Mouse (Mus musculus) retina, postnatal 7 days (tissue): ENCODE measurements around the gene Ccm2l.

Source experiments
- DNase-seq: peaks from one replicate; pipeline ENCODE4 v3.0.0-alpha.2; 2012; ENCODE audit warnings: low read depth, low spot score

Gene Ccm2l

DNA sequence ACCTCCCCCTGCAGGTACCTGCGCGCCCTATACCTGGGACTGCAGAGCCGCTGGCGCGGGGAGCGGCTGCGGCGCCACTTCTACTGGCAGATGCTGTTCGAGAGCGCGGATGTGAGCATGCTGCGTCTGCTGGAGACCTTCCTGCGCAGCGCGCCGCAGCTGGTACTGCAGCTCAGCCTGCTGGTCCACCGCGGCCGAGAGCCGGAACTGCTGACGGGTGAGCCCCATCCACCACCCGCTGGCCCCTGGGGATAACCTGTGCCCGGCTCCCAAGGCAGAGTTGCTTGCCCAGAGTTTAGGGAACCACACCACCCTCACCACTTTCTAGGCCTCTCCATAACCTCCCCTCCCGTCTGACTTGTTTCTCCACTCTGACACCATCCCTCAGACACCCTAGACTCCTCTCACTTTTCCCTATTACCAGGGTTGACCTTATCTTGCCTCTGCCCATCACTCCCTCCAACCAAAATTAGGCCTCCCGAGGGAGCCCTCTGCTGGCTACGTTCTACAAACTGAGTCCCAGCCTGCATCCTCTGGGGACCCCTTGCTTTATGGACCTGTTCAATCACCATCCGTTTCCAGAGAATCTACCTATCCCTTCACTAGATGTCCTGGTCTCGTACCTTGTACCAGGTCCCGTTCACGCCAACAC is 12.9 kb upstream of the Ccm2l start:
- no peak for DNase-seq

DNA sequence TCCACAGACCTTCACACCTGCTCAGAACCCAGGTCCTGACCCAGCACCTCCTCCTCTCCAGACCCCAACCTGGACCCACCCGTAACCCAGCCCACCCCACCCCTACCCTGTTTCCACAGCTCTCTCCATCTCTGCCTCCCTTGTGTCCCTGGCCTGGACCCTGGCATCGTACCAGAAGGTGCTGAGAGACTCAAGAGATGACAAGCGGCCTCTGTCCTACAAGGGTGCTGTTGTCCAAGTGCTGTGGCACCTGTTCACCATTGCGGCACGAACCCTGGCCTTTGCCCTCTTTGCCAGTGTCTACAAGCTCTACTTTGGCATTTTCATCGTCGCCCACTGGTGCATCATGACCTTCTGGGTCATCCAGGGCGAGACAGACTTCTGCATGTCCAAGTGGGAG is 11.9 kb upstream of the Ccm2l start:
- DNase-seq: no peak

DNA sequence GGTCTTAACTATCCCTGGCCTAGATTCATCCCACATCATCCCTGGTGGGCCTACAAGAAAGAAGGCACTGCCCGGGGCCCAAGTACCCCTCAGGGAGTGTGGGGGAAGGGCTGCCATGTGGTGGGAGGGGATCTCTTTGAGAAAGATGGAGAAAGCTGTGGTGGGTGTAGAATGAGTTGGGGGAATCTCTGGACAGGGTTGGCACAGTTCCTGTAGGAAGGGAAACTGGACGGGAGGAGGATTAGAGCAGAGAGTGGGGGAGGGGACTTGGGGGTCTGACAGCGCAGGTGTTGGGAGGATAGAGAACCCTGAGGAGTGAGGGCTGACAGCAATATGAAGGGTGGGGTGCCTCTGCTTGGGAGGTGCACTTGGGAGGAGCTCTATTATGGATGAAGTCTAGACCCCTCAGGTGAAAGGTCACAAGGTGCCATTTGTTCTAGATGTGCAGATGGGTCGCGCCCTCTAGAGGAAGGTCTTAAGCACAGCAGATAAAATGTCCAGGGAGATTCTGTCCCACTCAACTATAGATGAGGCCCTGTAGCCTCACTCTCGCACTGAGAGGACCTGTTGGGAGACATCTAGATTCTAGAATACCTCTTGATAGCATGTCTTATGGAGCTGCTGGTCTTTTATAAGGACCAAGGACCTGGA is 10.4 kb upstream of the Ccm2l start:
- no peak for DNase-seq

DNA sequence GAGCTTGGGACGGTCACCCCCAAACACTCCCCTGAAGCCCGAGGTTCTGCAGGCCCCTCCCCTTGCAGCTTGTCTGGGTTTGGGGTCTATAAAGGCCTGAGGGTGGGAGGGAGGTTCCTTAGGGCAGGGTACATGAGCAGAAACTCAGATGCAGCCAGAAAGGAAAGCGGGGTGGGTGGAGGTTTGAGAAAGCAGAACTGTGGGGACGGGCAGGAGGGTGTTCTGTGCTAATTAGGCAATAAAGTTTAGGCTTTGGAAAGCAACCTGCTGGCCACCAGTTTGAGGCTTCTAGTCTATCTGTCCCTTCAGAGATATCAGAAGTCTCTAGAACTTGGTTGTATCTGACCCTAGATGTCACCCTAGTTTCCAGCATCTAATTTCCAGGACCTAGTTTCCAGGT is 7.4 kb upstream of the Ccm2l start:
- DNase-seq: no peak

DNA sequence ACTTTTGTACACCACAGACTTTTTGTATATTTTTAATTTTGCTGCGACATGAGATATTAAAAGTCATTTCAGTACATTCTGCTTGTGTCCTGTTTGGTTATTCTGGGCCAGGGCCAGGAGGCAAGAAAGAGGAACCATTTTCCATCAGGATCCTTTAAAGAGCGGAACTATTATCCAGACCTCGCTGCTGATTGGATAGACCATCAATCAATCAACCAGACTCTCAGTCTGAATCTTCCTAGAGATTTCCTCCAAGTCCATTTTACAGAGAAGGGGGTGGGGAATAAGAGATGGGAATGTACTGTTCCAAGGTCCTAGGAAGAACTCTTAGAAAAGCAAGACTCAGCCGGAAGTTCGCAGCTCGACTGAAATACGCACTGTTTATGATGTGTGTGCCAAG is 5.5 kb upstream of the Ccm2l start:
- no peak for DNase-seq

DNA sequence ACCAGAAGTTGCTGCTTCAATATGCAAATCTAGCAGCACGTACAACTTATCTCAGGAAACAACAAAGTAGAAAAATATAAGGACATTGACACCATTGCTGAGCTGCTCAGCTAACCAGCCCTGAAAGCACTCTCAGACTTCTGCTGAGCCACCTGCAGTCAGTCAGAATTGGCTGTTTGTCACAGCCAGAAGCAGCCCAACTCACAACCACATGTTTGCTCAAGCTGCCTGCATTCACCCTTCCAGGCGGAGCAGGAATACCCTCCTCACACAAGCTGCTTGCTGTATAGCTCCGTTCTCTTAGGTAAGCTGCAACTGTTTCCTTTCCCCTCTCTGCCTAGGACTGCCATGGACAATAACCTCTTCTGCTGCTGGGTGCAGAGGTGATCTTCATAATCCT is 2.4 kb upstream of the Ccm2l start:
- DNase-seq: no peak

DNA sequence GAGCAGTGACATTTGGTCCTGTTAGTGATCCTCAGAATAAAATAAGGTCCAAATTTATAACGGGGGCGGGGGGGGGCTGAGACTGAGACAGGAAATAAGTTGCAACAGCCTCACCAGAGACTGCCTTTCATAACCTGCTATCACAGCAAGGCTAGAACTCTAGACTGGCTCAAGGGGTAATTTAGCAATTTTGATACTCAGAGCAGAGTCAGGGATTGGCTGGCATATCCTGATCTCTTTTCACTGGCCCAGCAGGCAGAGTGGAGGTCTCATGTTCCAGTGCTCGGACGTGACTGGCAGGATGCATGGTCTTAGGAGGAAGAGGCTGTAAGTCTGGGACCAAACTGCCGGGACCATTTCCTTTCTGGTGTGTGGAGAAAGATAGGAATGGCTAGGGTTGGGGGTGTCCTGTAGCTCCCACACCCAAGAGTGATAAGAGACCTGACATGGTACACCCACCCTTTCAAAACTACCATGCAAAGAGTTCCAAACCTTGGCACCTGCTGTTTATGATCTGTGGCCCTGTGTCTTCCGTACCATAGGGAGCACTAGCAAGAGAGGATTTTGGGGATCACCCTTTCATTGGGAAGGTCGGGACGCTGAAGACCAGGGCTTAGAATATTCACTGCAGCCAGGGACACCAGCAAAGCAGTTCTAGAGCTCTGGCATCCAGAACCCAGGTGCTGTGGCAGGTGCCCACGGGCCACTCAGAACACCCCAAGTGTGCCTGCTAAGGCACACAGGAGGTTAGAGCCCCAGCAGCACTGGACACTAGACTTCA is 1.4 kb upstream of the Ccm2l start:
- no peak for DNase-seq

DNA sequence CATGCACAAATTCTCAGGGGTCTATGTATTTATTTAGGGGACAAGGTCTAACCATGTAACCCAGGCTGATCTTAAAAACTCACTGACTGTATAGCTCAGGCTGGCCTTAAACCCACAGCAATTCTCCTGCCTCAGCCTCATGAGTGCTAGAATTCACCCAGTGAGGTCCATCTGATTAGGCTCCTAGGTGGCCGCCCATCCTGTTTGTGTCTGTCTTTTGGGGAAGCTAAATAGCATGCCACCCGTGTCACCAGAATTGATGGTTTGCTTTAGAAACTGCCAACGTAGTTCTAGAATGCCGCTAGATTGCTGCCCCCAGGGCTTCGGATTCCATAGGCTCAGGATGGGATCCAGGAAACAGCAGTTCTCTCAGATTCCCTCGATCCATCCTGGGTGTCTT is 1.2 kb downstream of the Ccm2l start:
- no peak for DNase-seq

DNA sequence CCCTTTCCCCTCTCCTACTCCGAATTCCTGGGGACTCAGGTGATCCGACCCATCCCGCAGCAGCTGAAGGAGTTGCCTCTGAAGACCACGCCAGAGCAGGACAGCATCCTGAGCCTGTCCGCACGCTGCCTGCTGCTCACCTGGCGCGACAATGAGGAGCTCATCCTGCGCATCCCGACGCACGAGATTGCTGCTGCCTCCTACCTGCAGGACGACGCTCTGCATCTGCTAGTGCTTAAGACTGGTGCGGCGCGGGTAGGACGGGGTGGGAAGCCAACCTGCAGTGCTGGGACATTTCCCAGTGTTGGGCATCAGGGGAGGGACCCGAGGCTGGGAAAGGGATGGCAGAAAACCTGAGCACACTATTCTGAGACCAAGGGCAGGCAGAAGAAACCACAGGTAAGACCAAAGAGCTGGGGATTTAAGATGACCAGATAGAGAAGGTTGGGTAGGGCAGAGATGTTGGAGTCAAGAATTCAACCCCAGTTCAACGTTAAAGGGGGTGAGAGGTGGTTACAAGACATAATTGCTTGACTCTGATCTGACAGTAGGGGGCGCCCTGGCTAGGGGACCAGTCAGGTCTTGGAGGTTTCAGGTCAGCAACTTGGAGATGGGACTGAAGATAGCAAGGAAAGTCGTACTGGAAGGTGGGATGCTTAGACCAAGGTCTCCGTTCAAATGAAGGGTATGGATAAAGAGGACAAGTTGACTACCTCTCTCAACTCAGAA is 5.2 kb downstream of the Ccm2l start:
- DNase-seq: no peak

DNA sequence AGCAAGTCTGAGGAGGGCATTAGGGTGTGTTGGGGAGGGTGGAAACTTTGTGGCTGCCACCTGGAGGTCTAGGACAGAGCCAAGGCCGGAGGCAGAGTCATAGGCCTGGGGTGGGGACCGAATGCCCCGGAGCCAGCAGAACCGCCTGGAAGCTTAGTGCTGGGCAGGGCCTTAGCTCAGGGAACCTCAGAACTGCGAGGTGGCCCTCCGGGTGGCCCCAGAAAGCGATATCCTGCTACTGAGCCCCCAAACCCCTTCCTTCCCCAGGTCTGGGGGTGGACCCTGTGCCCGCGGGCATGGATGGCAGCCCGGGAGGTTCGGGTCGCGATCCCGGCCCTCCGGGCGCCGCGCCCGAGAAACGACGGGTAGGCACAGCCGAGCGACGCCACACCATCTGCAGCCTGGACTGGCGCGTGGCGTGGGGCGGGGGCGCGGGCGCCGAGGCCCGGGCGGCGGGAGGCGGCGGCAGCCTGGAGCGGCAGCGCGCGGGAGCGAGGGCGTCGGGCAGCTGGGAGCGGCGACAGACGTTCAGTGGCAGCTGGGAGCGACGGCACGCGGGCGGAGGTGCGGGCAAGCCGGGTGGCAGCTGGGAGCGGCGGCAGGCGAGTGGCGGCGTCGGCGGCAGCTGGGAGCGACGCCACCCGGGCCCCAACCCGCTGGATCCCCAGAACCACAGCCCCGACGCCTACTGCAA is 5.9 kb downstream of the Ccm2l start:
- DNase-seq: peak; percentile 42

DNA sequence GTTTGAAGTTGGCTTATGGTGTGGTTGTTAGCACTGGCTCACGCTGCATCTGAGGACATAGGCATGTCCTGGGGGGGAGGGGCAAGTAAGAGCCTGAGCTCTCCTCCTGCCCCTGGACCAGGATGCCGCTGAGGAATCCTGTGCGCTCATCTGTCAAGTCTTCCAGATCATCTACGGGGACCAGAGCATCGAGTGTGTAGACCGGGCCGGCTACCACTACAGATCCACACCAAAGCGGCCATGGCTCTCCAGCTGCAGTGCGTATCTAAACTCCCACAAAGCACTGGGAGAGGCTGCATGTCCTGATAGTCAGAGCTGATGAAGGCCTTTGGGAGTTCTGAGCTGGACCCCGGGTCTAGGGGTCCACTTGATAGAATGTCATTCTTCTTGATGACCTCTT is 8.9 kb downstream of the Ccm2l start:
- no peak for DNase-seq

DNA sequence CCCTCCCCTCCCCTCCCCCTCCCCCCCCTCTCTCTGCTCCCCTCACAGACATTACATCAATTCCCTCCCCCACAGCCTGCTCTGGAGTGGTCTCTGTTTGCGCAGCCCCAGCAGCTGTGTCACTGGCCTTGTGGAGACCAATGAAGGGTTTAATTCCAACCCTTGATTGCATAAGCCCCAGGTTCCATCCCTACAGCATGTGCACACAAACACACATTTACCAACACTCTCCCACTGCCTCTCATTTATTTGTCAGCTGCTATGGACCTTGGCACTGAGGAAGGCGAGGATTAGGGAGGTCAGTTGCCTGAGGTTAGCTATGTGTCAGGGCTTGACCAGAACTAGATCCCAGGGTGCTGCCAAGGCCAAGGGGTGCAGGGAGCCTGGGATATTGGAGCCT is 10.2 kb downstream of the Ccm2l start:
- DNase-seq: no peak

DNA sequence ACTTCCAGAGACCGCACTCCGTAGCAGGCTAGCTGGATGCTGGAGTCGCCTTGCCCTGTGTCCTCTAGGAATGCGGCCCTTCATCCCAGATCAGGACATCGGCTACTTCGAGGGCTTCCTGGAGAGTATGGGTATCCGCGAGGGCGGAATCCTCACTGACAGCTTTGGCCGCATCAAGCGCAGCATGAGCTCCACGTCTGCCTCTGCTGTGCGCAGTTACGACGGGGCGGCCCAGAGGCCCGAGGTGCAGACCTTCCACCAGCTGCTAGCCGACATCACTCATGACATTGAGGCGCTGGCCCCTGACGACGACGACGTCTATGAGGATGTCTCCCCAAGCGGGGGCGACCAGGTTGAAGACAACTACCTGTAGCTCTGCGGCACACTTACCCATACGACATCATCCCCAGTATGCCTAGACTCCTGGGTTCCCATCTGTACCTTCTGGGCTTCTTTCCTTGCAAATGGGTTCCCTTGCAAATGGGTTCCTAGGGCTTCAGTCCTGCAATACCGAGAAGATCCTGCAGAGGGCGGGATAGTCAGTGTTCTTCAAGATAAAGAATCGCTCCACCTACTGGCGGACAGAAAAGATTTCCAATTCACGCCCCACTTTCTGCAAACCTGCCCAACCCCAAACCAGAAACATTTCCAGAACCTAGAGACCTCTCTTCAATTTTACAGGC is 15.2 kb downstream of the Ccm2l start:
- peak; percentile 87 for DNase-seq

DNA sequence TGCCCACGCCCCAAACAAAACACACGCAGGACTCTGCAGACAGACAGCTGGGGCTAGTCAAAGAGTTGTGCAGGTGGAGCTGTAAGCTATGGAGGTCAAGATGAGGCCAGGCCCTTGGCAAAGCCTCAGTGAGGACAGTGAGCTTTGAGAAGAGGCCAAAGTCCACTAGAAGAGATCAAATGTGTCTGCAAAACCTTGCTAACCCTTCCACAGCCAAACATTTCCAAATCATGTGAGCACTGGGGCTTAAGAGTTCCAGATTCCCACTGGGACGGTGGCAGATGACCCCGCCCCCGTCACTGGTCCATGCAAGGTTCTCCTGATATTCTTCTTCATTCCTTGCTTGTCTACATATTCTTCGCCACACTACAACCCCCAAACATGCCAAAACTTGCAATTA is 16.1 kb downstream of the Ccm2l start:
- no peak for DNase-seq

DNA sequence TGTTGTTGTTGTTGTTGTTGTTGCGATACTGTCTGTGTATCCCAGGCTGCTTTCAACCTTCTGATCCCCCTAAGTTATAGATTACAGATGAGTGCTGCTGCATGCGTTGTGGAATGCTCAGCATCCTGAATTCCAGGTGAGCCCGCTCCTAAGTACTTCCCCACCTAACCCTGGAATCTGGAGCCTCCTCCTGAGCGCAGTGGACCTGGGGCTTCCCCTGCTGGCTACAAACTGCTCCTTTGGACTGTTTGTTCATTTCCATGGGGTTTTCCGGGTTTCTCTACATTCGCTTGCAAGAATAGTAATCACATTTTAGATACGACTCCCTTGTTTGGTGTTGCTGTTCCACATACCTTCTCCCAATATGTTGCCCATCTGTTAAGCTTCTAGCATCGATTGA is 17.5 kb downstream of the Ccm2l start:
- DNase-seq: no peak

DNA sequence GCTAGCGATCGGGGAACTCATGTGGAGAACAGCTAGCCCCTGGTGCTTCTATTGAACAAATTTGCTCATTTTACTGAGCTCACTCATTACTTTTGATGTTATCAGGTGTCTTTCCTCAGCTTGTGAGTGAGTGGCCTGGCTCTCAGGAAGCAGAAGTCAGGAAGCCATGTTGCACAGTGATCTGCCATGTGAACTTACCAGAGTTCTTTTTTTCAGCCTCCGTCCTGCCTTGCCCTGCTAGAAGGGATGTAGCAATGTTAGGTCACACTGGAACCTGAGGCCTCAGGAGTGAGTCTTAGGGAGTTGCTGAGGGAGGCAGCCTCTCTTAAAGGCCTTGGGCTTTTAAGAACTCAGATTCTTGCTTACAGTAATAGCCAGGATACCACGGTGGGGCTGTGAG is 18.1 kb downstream of the Ccm2l start:
- no peak for DNase-seq

DNA sequence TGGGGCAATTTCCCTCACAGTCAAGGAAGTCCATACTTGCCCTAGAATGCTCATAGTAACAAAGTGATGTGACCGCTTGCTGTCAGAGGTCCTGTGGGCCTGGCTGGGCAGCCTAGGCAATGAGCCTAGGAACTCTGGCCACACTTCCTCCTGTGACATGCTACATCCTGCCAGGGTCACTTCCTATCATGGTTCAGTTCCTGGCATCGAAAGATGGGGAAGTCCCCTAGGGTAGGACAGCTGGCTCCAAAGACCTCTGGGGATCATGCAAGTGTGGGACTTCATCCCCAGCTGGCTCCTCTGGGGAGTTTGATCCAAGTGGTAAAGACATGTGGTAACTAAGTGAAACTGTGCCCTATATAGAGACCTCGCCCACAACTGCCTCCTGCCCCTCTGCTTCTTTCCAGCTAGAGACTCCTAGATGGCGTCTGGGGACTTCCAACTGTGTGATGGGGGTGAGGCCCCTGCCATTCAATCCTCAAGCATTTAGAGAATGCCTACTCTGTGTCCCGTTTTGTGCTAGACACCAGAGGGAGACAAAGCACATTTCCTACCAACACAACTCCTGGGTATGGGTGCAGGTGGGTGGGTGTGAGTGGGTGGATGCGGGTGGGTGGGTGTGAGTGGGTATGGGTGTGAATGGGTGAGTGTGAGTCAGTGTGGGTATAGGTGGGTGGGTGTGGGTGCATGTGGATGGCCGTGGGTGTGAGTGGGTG is 18.7 kb downstream of the Ccm2l start:
- no peak for DNase-seq

DNA sequence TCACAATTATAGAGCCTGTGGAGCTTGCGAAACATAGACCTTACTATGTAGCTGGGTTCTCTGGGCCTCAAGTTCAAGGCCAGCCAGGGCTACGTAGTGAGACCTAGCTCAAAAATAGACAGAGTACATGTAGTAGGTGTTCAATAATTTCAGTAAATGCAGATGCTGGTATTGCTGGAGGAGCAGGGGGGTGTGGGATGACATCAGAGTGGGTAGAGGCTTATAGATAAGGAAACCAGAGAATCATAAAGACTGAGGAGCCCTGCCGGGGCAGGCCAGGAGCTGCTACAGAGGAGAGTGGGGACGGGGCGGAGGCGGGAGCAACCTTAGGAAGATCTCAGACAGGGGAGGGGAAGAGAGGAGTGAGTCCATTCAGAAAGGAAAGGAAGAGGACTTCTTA is 19.8 kb downstream of the Ccm2l start:
- no peak for DNase-seq

DNA sequence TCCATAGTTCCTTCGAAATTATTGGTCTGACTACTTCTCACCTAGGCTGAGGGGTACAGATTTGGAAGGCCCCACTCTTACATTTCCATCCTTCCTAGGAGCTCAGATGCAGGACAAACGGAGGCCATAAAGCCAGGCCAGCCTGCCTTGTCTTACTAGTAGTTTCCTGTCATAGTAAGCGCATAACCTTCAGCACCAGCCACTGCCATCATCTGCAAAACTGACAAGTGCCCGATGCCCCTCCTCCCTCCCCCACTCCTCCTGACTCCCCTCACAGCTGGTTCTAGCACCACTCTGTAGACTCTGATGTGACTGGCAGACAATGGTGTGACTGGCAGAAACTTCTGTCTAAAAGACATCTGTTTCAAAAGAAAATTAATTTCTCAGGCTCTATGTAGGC is 20.4 kb downstream of the Ccm2l start:
- no peak for DNase-seq

DNA sequence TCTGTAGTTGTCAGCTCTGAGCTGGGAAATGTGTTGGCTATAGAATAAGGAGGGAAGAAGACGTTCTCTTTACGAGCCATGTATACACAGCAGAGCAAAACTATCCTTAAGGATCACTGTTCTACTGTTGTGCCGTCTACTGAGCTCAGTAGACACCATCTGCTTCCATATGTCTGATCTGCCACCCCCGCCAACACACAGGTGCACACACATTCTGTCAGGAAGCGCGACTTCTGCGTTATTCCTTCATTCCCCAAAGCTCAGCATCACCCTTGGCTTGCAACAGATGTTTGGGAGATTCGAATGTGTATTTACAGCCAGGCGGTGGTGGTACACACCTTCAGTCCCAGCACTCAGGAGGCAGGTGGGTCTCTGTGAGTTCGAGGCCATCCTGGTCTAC is 21.3 kb downstream of the Ccm2l start:
- DNase-seq: no peak

DNA sequence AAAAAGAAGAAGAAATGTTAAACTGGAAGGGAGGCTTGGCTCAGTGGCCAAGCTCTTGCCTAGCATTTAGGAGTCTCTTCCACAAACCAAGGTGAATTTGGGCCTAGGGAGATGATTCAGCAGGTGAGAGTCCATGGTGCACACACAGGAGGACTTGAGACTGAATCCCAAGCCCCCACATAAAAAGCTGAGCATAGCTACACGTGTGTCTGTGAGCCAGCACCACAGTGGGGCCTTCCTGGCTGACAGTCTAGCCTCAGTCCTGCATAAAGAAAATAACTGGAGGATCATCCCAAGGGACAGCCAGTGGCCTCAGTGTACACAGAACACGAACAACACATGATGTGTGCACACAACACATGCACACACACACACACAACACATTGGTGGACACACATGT is 23.6 kb downstream of the Ccm2l start:
- DNase-seq: no peak
